Mouse (Mus musculus) adrenal gland, postnatal 14 days (tissue): ENCODE measurements at regions not wholly inside any gene's neighbourhood (a gene's known extent, or its start where the extent isn't known, plus 50 kb on each side); places are given as distances from the start of the nearest gene placed in this dataset.

Experiments
- DNase-seq: peaks from one replicate; pipeline ENCODE4 v3.0.0; 2021; ENCODE audit warnings: mixed read lengths

DNA sequence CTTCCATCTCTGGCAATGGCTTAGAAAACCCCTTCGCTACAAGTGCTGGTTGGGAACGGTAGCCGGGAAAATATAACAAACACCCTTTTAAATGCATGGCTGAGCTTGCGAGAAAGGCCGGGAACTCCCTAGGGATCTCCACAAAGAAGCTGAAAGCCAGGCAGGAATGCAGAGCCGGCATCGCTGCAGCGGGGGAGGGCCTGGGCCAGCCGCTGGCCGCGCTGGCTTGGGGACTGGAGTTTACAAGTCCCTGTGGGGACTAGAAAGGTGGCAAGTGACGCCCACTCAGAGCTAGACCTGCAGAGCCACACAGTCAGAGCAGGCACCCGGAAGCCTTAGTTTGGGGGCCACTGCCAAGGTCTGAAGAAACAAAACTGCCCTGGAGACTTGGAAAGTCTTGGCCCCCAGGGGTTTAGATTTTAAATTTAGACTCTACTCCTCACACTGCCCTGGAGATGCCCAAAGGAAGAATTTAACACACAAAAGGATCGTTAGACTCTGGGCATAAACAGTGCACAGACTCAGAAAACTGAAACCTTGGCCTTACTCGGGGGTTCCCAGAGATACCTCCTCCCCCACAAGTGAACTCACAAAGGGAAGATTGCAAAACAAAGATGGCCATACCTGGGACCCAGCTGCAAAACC, 59.4 kb downstream of the 1700001O22Rik start:
- DNase-seq = peak; percentile 82

DNA sequence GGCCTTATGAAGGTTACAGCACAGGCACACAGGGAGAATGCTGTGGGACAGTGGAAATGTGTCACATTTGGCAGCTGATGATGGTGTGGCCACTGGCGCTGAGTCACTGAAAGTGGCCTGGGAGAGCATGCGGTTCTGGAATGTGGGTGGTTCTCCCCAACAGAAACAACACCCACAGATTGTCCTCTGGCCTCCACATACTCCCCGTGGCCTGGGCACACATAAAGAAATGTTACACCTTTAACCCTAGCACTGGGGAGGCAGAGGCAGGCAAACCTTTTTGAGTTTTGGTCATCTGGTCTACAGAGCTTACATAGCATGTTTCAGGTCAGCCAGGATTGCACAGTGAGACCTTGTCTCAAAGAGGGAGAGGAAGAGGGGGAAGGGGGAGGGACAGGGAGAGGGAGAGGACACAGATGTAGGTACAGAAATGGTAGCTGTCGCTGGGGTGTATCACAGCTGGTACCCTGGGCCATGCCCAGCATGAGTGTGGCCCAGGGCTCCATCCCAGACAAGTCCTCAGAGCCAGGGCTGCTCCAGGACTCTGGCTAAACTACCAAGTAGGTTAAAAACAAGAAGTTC, 60.1 kb downstream of the 1700001O22Rik start:
- peak; percentile 85 for DNase-seq

DNA sequence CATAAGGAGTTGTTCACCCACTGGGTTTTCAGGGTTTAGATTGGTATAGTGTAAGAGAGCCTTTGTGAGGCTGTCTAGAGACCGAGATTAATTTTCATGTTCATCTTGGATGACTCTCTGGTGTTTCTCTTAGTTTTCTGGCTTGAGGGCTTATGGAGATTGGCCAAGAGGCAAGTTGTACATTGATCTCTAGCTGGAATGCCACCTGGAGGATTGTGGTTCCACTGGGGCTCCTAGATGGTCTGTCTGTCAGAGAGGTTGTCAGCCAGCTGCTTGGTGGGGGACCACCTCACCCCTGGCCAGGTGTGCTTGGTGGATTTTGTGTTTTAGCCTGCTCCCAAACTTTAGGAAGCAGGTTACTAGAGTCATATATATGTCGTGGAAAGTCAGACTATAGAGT, 62.0 kb downstream of the 1700001O22Rik start:
- no peak for DNase-seq

DNA sequence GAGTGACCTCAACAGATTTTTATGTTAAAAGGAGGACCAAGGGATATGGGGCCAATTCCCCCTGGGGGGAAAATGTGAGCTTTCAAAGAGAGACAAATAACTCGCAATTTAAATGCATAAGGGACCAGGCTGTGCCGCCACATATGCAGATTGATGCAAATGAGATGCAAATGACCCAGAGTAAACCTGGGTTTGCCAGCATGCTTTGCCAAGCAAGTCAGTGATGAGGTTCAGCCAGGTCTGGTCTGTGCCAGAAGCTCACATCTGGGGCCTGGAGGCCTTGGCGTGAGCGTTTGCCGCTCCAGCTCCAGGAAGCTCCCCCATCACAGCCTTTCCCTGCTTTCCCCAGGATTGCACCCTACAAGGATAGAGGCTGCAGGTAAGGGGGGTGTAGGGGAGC, 65.7 kb downstream of the 1700001O22Rik start:
- no peak for DNase-seq

DNA sequence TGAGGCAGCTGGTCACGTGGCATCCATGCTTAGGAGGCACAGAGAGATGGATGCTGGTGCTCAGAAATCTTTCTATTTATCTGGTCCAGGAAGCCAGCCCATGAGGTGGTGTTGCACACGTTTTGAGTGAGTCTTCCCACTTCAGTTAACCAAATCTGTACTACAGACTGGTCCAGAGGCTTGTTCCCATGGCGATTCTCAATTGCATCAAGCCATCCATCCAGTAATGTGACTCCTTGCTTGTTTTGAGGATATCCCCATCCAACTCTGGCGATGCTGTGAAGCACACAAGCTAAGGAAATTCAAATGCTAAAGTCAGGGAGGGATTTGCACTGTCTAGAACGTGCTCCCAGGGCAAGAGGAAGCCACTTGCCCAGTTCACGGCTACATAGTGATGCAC, 66.8 kb downstream of the 1700001O22Rik start:
- DNase-seq = no peak

DNA sequence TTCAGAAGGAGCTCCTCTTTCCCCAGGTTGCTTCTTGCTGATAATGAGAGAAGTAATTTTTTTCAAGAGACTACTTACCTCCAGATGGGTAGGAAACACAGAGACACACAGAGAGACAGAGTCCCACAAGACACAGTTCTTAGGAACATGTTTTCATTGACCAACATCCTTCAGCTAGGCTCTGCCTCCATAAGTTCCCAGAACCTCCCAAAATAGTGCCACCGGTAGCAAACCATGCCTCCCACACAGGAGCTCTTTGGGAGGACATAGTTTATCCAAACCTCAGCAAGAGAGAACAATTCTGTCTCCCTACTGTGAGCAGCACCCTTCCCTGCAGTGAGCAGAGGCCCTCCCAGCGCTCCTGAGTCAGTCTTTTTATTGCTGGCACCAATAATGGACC, 67.2 kb downstream of the 1700001O22Rik start:
- DNase-seq = no peak

DNA sequence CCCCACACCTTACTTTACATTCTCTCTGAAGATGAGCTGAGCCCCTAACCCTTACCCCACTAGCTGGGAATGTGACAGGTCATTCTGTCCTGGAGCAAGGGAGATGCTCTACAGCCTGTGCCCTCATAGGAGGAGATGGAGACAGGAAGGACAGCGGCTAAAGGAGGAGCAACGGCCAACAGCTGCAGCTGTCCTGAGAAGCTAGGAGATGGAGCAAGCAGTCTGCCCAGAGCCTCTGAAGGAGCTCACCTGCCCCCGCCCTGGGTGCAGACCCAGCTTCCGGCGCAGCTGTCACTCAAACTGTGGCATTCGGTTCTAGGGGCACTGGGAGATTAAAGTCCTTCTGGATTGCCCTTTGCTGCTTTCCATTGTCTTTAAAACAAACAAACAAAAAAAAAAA, 69.6 kb downstream of the 1700001O22Rik start:
- DNase-seq = no peak

DNA sequence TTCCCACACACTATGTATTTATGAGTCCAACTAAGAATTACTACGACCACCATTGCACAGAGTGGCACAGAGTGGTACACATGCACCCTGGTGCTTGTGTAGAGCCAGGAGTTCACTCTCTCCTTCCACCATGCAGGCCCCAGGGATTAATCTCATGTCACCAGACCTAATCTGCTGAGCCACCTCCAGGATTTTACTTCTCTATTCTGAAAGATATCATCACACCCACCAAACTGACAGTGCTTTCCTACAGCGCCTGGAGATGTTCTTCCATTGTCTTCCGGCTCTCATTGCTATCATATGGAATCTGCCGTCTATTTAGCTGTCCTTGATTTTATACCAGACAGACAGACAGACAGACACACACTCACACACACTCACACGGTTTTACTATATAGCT, 71.6 kb downstream of the 1700001O22Rik start:
- no peak for DNase-seq

DNA sequence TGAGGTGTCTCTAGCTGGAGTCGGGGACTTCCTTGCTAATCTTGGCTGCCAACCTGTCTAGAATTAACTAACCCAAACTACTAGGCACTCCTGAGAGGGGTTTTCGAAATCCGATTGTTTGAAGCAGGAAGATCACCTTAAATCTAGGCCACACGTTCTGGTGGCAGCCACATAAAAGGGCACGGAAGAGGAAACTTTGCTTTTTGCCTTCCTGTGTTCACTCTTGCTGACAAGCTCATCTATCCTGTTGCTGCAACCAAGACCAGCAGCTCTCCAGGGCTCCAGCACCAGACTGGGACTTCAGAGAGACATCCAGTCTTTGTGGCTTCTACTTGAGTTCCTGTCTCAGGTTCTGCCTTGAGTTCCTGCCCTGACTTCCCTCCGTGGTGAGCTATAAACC, 75.5 kb downstream of the 1700001O22Rik start:
- DNase-seq = no peak

DNA sequence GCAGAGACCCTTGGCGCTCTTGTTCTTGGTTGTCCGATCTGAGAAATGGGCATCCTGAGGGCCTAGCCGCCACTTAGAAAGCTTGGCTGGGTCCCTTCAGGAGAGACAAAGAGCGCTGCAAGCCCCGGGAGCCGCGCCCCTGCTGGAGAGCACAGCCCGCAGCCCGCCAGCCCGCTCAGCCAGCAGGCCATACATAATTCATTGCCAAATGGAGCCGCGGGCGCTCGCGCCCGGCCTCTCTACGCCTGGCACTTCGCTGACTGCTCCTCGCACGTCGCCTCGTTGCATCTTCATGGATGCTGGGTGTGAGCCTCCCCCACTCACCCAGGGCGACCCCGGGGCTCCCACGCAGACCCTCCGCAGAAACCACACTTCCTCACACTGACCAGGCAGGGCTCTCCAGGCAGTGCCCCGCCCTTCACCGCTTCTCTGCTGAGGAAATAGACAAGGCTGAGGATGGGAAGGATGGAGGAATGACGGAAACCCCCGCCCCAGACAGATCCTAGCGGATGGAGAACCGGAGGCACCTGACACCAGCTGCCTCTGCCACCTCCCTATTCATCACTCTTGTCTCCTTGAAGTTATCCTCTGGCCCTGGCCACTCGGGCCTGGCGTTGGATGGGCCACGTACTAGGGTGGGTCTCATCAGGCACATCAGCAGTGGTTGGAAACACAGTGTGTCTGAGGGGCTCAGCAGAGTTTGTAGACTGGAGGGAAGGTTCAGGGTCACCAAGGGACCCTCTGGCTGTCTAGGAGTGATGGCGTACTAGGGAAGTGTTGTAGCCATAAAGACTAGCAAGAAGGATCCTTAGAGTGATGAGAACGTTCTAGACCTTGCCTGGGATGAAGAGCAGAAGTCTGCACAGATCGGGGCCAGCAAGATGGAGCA, 77.6 kb downstream of the 1700001O22Rik start:
- DNase-seq = peak; percentile 58

DNA sequence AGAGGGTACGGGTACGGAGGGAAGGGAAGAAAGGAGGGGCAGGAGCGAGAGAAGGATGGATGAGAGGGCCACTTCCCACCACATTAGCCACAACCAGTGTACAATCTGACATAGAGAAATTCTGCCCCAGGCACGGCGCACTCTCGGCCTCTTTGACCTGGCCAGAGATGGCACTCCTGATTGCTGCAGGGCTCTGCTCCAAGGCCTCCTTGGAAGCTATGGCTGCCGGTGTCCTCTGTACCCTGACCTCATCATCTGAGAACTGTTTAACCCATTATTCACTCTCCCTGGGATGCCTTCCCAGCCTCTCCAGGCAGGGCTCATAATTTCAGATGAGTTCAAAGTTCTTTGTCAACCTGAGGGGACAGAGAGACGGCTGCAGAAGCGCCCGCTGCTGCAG, 78.3 kb downstream of the 1700001O22Rik start:
- DNase-seq = peak; percentile 64

DNA sequence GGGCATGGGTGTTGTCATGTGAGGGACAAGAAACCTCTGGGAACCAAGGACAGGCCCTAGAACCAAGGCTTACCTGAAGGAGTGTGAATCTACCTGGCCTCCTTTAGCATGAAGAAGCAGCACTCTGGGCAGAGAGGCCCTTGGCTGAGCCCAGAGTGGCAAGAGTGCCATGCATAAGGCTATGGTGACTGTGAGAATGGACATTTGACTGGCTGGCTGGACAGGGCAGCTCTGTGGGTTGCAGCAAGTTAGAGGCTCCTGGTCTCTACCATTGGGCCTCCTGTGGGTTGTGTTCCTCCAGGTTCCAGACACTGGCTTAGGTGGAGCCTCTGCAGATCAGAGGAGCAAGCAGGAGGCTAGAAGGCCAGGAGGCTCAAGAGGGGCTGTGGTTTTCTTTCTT, 78.9 kb downstream of the 1700001O22Rik start:
- no peak for DNase-seq

DNA sequence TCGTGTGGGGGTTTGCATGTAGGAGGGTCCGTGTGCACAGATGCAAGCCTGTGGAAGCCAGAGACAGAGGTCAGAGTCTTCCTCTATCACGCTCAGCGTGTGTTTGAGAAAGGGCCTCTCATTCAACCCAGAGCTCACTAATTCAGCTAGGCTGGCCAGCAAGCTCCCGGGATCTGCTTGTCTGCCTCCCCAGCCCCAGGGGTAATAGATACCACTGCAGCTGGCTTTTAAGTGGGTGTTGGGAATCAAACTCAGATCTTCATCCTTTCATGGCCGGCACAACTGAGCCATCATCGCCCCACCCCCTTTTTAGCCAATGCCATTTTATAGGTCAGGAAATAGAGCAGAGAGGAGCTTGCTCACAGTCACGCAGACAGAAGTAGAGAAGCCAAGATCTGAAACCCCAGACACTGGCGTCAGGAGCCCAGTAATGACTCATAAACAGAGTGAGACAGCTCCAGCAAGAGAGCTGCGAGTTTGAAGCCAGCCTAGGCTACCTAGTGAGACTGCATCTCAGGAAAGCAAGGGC, 80.3 kb downstream of the 1700001O22Rik start:
- peak; percentile 72 for DNase-seq

DNA sequence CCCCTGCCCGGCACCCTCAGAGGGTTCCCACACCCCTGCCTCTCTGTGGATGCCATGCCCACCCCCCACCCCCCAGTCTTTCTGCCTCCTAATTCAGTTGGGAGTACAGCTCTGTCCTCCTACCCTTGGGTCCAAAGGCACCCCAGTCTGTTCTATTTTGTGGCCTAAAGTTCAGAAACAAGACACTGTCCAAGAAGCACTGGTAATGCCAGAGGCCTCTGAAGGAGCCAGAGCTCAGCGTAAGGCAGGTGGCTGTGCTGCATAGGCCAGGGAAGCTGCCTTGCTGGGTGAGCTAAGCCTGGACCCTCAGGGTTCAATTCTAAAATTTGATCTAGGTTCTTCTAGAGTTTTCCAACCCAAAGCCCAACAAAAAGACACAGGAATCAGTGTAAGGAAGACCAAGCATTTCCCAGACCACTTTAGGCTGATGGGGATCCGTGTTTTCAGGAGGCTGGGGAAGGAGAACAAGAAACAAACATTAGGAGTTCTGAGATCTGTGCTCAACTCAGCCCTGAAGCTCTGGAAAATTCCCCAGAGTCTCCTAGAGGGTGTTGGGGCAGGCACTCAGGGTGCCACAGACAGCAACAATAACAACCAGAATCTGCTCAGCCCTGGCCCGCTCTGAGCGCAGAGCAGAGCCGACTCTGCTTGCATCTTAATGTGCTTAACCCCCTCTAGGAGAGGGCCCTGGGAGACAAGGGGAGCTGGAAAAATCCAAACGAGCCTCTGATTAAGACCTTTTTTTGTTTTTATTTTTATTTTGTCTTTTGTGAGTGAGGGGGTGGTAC, 81.0 kb downstream of the 1700001O22Rik start:
- DNase-seq = no peak

DNA sequence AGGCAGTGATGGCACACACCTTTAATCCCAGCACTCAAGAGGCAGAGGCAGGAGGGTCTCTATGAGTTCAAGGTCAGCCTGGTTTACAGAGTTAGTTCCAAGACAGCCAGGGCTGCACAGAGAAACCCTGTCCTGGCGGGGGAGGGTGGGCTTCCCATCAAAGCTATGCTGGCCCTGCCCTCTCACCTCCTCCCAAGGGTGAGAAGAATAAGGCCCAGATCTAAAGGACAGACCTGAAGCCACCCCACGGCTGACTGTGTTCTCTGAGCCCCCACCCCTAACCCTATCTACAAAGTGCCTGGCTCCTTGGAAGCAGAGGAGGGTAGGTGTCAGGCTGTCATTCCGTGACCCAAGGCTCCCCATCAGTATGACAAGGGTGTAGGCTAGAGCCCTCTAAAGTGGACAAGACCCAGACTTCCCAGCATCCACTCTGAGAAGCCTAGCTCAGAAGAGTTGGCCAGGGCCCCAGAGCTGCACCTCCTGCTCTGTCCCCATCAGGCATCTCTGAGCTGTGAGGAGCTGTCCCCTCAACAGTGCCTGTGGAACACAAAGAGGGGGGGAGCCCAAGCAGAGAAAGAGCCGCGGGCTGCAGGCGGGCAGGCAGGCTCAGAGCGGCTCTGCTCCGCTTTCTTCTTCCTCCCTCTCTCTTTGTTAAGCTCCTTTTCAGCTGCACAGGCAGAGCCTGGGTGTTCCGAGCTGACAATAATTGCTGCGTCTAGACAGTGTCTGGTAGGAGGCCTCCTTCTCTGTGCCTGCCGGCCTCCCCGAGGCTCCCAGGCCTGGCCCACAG, 81.8 kb downstream of the 1700001O22Rik start:
- peak; percentile 47 for DNase-seq

DNA sequence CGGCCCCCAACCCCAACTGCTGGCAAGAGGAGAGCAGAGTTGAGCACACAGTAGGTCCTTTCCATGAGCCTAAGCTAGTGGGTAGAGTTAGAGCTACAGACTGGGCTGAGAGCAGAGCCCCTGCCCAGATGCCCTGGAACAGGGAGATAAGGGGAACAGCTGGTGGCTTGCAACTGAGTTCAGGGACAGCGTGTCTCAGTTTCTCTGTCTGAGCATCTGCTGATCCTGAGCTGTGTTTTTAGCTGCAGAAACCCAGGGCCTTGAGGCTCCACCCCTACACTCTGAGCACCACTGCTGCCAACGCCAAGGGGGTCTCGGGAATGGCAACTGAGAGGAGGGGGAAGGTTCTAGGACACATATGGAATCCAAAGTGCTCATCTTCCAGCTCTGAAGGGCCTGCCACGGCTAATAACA, 82.4 kb downstream of the 1700001O22Rik start:
- no peak for DNase-seq

DNA sequence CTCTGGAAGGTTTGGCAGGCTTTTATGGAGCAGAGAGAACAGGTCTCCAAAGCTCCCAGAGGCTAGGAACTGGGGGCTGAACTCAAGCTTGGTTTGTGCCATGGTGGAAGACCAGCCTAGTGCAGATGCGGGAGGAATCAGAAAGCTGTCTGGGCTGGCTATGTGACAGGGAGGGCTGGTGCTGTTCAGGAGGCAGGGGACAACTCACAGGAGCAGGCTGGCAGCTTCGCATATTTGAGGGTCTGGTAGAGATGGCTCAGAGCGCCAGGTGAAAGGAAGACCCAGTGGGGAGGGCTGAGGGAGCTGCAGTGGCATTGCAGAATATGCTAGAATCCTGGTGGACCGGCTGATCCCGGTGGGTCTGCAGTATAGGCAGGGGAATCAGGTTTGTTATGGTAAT, 83.2 kb downstream of the 1700001O22Rik start:
- DNase-seq = peak; percentile 18

DNA sequence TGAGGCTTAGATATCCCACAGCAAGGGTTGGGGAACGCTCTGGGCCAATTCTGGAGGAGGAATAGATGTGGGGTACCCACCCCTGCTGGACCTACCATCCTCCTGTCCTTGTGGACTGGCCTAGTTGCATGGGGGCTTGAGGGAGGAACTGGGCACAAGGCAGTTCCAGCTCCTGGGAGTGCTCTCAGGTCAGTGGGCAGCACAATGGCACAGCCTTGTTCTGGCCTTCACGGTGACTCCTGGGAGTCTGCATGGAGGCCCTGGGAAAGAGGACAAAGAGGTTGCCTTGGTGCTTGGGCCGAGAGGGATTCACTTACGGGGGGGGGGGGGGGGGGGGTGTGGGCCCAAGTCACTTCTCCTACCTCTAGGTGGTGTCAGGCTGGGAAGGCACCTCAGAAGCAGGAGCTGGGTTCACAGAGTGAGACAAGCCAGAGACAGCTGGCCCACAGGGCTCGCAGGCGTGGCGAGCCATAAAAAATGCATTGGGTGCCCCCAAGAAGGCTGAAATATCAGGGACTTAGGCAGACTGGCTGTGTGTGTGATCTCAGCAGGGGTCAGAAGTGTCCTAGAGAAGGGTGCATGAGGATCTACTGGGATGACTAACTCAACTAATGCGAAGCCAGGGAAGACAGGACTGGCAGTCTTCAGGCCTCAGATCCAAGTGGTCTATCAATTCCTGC, 83.7 kb downstream of the 1700001O22Rik start:
- DNase-seq = peak; percentile 62

DNA sequence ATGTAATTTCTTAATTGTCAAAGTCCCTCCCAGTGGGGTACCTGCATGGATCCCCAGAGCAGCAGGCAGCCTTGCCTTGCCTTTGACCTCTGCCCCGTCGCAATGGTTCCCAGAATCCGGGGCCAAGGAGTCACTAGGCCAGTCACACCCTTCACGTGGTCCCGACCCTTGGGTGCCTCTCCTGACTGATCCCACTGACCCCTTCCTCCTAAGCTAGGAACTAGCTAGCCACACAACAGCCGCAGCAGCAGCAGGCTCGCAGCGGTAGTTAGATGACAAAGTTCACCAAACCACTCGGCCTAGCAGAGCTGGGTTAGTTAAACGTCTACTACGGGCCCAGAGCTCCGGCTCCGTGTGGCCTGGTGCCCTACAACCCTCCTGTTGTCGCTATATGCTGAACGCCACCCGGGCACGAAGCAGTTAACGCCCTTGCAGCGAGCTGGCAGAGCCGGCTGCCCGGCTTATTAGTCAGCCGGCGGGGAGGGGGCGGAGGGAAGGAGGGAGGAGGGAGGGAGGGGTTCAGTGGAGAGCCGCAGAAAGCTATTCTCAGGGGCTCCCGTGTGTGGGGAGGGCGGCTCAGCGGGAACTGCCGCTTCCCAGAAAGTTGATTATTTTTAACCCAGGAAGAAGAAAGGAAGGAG, 84.6 kb downstream of the 1700001O22Rik start:
- DNase-seq = peak; percentile 95

DNA sequence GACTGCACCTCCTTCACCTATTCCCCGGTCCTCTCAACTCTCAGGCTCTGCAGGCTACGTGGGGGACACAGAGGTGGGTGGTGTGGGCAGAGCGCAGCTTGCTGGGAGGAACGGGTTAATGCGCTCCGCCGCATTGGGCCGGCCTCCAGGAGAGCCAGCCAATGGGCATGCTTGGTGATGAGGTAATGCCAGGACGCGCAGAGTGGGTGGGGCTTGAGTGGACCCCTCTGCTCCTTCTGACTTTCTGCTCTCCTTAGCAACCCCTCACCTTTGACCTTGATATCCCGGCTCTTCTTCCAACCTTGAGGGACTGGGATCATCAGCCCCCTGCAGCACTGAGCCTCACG, 85.2 kb downstream of the 1700001O22Rik start:
- DNase-seq = peak; percentile 94
